Mouse (Mus musculus) CH12.LX (cell line): ENCODE results near the gene Myh3.

Experiments used
- CTCF ChIP-seq, 2 experiments: IDR thresholded peaks in 1 of 2; conservative IDR thresholded peaks in 1 of 2; 2 replicates each; pipeline ENCODE4 v1.5.1; 2011 to 2012; ENCODE audit warnings: low read depth in 2 of 2, low read length in 2 of 2, improper control_type of control experiment in 1 of 2, inconsistent platforms in 1 of 2, mild to moderate bottlenecking in 1 of 2, moderate library complexity in 1 of 2
- EP300 ChIP-seq: IDR thresholded peaks from 2 replicates; pipeline ENCODE4 v1.6.1; 2011; ENCODE audit warnings: low read length, improper control_type of control experiment
- ETS1 ChIP-seq: conservative IDR thresholded peaks from 2 replicates; pipeline ENCODE4 v1.6.1; 2012; ENCODE audit warnings: low read depth, mild to moderate bottlenecking, inconsistent platforms, low read length, improper control_type of control experiment, moderate library complexity
- KAT2A ChIP-seq: IDR thresholded peaks from 2 replicates; pipeline ENCODE4 v1.6.1; 2012; ENCODE audit warnings: low read length, improper control_type of control experiment, inconsistent platforms; ENCODE audit not compliant: insufficient replicate concordance
- MAZ ChIP-seq: IDR thresholded peaks from 2 replicates; pipeline ENCODE4 v1.6.1; 2012; ENCODE audit warnings: low read depth, mild to moderate bottlenecking, inconsistent platforms, low read length, improper control_type of control experiment, moderate library complexity
- NELFE ChIP-seq: IDR thresholded peaks from 2 replicates; pipeline ENCODE4 v1.6.1; 2011; ENCODE audit warnings: low read depth, low read length, improper control_type of control experiment
- RAD21 ChIP-seq: IDR thresholded peaks from 2 replicates; pipeline ENCODE4 v1.6.1; 2011; ENCODE audit warnings: low read depth, mild to moderate bottlenecking, low read length, improper control_type of control experiment, moderate library complexity
- RCOR1 ChIP-seq: conservative IDR thresholded peaks from 2 replicates; pipeline ENCODE4 v1.6.1; 2012; ENCODE audit warnings: low read depth, mild to moderate bottlenecking, inconsistent platforms, low read length, improper control_type of control experiment
- UBTF ChIP-seq: IDR thresholded peaks from 2 replicates; pipeline ENCODE4 v1.6.1; 2012; ENCODE audit warnings: low read depth, mild to moderate bottlenecking, inconsistent platforms, low read length, improper control_type of control experiment, moderate library complexity
- ZC3H11A ChIP-seq: IDR thresholded peaks from 2 replicates; pipeline ENCODE4 v1.6.1; 2012; ENCODE audit warnings: low read depth, mild to moderate bottlenecking, inconsistent platforms, low read length, improper control_type of control experiment

DNA sequence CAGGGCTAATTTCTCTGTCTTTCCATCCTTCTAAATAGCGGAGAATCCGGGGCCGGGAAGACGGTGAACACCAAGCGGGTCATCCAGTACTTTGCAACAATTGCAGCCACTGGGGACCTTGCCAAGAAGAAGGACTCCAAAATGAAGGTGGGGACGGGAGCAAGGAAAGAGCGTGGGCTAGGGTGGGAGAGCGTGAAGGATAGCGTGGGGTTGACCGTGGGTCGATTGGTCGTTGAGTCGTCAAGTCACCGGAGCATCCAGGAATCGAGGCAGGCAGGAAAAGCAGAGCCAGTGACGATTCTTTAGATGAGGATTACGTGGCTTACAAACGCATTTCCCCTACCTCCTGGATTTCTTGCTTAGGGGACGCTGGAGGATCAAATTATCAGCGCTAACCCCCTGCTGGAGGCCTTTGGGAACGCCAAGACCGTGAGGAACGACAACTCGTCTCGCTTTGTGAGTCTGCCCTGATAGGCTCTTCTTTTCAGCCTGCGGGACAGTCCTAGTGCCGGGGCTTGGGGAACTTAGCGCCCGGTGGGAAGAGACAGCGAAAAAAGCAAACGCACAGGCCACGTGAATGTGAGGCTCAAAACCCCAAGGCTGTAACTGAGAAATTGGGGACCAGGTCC, 5.7 kb downstream of the Myh3 start:
- no peak for TF ChIP-seq RCOR1
- TF ChIP-seq KAT2A: no peak
- TF ChIP-seq ETS1: no peak
- TF ChIP-seq MAZ: no peak
- no peak for TF ChIP-seq UBTF
- no peak for TF ChIP-seq CTCF (conservative IDR thresholded peaks at IDR 0.05 in 1 of 2, IDR thresholded peaks at IDR 0.05 in 1 of 2; ENCODE audit: low read depth in 2 of 2, low read length in 2 of 2)
- no peak for TF ChIP-seq RAD21
- no peak for TF ChIP-seq EP300
- TF ChIP-seq NELFE: no peak
- no peak for TF ChIP-seq ZC3H11A
